Mouse (Mus musculus) c-Kit-negative CD71-positive TER-119-positive erythroid progenitor cells, embryonic 14.5 days (primary cell): Measurements from ENCODE around the gene Ppme1.

ENCODE experiments used
- DNase-seq: peaks from one replicate; pipeline ENCODE4 v3.0.0-alpha.2; 2013; ENCODE audit warnings: low read depth, low spot score

The Ppme1 gene

GRCm38 (mm10) chr7:100371495-100372451, at the start of gene Ppme1, which contains the start of gene C2cd3:
Ppme1 (minus strand) TSS chr7:100372307.
C2cd3 (plus strand) TSS chr7:100372233.
- DNase-seq: peak; percentile 96

GRCm38 (mm10) chr7:100408684-100409083, 36.6 kb upstream of the Ppme1 start:
- no peak for DNase-seq

GRCm38 (mm10) chr7:100407677-100408076, 35.6 kb upstream of the Ppme1 start:
- no peak for DNase-seq

DNA sequence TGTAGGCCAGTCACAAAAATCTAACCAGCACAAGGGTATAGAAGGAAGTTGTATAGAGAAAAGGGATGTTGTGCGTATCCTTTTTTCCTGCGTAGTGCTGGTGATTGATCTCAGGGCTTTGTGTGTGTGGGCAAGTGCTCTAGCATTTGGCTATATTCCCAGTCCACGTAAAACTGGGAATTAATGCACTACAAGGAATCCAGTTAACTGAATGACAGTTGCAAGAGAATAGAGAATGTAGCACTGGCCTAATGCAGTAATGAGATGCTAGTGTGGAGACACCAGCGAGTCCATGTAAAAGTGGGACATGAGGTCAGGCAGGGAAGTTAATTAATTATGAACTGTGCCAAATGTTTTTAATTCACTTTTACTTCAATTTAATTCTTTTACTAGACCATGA, 30.6 kb upstream of the Ppme1 start:
- no peak for DNase-seq

DNA sequence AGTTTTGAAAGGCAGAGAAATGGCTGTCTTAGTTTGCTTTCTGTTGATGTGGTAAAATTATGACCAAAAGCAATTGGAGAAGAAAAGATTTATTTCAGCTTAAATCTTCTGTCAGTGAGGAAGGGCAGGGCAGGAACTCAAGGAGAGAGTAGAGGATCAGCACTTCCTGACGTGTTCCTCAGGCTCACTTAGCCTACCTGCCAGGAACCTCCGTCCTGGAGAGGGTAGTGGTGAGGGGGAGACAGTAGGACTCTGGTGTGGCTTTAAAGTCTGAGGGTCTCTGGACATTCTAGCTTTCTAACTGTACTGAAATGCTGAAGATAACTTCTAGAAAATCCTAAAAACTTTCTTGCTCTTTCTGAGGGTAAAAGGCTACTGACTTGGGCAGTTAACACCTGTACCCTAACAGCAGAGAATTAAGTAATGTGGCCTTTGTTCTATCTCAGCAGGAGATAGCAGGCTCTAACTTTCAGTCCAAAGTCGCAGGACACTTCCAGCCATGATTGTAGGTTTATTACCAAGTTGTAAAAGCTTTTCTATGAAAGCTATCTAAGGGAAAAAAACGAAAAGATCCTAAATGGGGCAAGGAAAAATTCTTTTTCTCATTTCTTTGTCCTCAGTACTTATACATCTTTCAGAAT, 28.9 kb upstream of the Ppme1 start:
- no peak for DNase-seq

GRCm38 (mm10) chr7:100399231-100399913, 27.3 kb upstream of the Ppme1 start:
- DNase-seq: no peak

DNA sequence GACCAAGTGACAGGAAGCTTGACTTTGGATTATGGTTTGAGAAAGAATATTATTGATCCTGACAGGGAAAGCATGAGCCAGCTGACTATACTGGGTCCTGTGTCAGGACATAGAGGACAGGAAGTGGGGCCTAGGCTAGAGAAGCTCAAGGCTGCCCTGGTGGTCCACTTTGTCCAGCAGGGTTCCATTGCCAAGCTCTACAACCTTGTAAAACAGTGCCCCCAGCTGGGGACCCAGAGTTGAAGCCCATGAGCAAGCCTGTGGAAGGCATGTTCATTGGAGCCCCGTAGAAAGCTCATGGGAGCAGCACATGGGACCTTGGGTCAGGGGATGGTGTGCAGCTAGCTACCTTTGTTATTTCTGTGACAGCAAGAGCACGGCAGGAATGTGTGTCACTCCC, 20.2 kb upstream of the Ppme1 start:
- no peak for DNase-seq

DNA sequence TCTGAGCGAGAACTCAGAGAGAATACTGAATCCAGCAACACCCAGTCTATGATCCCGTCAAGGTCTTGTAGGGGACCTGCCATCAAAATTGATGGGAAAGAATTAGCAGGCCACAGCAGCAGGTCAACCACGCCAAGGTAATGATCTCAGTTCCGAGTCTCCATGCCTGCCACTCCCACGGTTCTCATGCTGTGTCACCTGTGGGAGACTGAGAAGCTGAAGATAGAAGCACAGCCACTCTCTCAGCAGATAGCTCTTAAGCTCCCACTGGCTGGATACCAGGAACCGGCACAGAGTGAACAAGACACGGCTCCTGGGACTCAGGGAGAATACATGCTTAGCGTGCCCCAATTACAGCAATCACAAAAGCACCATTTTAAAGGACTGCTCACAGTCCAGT, 18.1 kb upstream of the Ppme1 start:
- DNase-seq: no peak

GRCm38 (mm10) chr7:100388174-100388573, 16.1 kb upstream of the Ppme1 start:
- DNase-seq: no peak

DNA sequence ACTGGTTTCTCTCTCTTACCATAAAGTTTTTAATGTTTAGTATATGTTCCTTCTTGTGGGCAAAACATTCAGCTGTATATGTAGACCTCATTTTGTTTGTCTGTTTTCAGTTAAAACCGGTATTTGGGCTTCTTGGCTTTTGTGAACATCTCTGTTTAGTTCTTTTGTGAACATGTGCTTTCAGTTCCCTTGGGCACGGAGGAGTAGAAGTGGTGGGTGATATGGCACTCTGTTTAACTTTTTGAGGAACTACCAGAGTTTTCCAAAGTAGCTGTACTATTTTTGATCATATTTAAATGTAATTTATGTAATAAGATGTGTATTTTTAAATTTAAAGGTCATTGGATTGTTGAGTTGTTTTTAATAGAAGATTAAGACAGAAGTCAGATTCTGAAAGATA, 11.1 kb upstream of the Ppme1 start:
- DNase-seq: no peak

DNA sequence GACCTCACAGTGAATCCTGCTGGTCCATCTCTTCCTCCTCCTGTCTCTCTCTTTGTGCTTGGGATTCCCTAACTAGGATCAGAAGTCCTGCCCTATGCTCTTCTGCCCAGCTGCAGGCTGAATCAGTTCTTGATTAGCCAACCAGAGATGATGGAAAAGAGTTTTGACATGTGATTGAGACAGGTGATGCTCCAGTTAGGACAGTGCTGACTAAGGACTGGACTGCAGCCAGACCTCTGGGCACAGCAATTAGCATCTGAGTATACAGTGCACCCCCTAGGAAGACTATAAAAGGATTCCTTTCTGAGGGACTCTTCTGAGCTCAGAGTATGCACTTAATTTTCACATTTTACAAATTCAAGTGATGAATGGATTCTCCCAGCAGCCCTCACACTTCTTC, 9.1 kb upstream of the Ppme1 start:
- DNase-seq: no peak

DNA sequence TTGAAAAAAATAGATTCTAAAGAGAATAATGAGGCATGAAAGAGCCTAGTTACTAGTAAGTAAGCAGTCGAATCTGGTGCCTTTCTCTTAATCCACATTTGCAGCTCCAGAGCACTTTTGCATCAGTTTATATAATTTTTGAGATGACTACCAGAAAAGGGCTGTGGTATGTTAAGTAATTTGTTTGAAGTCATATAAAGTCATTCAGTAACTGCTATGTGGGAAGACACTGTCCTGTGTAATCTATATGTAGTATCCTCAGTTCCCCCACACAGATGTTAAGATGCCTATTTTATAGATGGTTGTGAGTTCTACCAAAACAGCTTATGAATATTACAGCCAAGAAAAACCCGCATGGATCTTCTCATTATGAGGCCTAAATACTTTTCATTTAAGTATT, 6.2 kb upstream of the Ppme1 start:
- DNase-seq: no peak

- DNase-seq: peak; percentile 20
Measured at GRCm38 (mm10) chr7:100372452-100372980, 409 bp upstream of the Ppme1 start.

GRCm38 (mm10) chr7:100364888-100365287, 7.2 kb downstream of the Ppme1 start:
- DNase-seq: no peak

GRCm38 (mm10) chr7:100363162-100363561, 8.9 kb downstream of the Ppme1 start:
- no peak for DNase-seq

DNA sequence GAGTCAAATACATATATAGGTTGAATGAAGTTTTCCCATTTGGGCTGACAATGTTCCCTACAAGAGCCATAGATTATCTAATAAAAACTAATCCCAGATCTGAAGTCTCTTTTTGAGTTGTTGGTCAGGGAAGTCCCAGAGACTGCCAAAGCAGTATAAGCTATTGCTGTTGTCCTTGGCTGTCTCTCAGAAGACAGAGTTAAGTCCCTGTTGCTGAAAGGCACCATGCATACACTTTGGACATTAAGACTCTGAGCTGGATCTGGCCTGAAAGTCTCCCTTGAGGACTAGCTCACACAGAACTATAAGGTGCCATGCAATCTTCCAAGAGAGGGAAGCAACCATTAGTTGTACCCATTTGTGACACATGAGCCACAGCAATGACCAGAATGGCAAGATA, 14.3 kb downstream of the Ppme1 start:
- no peak for DNase-seq

DNA sequence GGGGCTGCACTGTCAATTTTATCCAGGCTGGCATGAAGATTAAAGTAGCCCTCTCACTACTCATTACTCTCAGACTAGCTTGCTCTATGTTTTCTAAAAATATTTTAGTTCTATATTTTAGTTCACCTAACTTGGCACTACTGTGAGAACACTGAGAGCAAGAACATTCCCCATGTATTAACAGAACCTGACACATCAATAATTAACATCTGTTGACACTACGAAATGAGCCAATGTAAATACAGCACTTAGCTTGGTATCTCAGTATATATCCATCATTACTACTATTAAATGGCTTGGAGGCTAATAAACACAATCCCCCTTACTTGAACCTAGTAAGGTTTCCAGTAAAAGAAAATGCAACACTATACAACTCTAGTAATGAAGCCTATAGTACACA, 15.3 kb downstream of the Ppme1 start:
- no peak for DNase-seq

DNA sequence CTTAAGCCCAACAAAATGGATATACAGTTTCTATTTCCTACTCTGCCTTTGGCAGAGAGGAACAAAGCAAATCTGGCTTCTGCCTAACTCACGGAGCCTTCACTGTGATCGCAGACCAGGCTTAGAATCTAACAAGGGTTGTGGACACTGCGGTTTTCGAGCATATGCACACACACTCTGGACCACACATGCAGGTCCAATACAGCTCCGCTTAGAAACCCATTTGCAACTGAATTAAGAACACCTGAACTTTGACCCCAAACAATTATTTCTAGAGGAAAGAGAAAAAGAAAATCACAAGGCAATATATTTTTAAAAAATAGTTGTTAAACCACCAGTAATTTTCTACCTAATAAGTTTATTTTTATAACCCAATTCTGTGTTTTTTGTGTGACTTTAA, 15.8 kb downstream of the Ppme1 start:
- no peak for DNase-seq

GRCm38 (mm10) chr7:100354984-100355383, 17.1 kb downstream of the Ppme1 start:
- DNase-seq: no peak

- DNase-seq: no peak
Measured at GRCm38 (mm10) chr7:100335921-100336320, 36.2 kb downstream of the Ppme1 start.

DNA sequence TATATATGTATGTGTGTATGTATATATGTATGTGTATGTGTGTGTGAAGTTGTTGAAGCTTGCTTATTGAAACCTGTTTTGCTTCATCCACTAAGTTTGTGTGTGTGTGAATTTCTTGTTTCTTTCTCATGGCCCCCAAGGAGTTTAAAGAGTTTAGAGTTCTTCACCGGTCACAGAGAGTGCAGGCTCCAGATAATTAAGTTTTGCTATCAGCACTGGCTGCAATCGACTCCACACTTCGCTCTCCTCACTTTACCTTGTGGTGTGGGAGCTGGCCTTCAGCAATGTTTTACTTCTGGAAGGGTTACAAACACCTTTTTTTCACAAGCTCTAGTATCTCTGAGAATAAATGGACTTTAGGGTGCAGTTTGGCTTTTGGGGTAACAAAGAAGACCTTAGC, 40.8 kb downstream of the Ppme1 start:
- DNase-seq: no peak

GRCm38 (mm10) chr7:100328636-100329035, 43.5 kb downstream of the Ppme1 start:
- no peak for DNase-seq
